Mouse (Mus musculus) spleen, adult 2 months (tissue): ENCODE data around the gene 1700022I11Rik.

Source experiments
- CTCF ChIP-seq: fragments of 200-500 bp; IDR thresholded peaks from 2 replicates; pipeline ENCODE4 v1.5.1; 2011; ENCODE audit warnings: mild to moderate bottlenecking, inconsistent platforms; ENCODE audit not compliant: insufficient read depth, insufficient read length, insufficient replicate concordance; ENCODE audit errors: extremely low read depth
- POLR2A ChIP-seq: fragments of 200-500 bp; IDR thresholded peaks from 2 replicates; pipeline ENCODE4 v1.6.1; 2011; ENCODE audit warnings: low read depth, low read length, inconsistent platforms

GRCm38 (mm10) chr4:42922056-42922455 lies 47.3 kb upstream of the 1700022I11Rik start:
- TF ChIP-seq CTCF (no peak), POLR2A (no peak)
